Mouse (Mus musculus): ENCODE results near the gene Arsg.

DNA sequence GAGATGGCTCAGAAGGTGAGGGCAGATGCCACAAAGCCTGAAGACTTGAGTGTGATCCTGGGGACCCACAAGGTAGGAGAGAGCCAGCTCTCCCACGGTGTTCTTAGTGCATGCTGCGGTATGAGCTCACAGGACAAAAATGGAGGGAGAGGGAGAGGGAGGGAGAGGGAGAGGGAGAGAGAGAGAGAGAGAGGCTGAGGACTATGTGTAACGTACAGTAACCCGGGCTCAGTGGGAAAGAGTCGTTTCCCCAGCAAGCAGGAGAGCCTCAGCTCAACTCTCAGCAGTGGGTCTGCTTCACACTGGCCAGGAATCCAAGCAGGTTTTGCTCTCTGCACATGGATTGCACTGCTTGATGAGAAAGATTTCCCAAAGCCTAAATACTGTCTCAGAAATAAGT, 34.0 kb upstream of the Arsg start:
- TF ChIP-seq POLR2A (IDR thresholded peaks at IDR 0.05; ENCODE audit: insufficient read length, low read depth) (no peak), TCF12 (IDR thresholded peaks at IDR 0.05; ENCODE audit: insufficient read depth, poor library complexity, severe bottlenecking) (no peak), E2F4 (IDR thresholded peaks at IDR 0.05; ENCODE audit: insufficient read depth) (no peak), MYOD1 (IDR thresholded peaks at IDR 0.05; ENCODE audit: control insufficient read depth in 1 of 3, insufficient read length in 2 of 3, low read depth in 2 of 3) (no peak), MAX (IDR thresholded peaks at IDR 0.05; ENCODE audit: low read depth) (no peak), CEBPB (IDR thresholded peaks at IDR 0.05; ENCODE audit: insufficient read depth, poor library complexity, severe bottlenecking) (no peak), REST (IDR thresholded peaks at IDR 0.05; ENCODE audit: insufficient read depth, insufficient read length) (no peak), USF1 (IDR thresholded peaks at IDR 0.05; ENCODE audit: low read depth) (no peak), POLR2AphosphoS2 (IDR thresholded peaks at IDR 0.05; ENCODE audit: insufficient read length, low read depth) (no peak), MYOG (IDR thresholded peaks at IDR 0.05; ENCODE audit: control insufficient read depth in 1 of 3, insufficient read depth in 1 of 3, insufficient read length in 2 of 3, low read depth in 2 of 3) (no peak)
